Mouse (Mus musculus) spleen, adult 2 months (tissue): ENCODE results near the gene Acot3.

Experiments used
- CTCF ChIP-seq: fragments of 200-500 bp; IDR thresholded peaks from 2 replicates; pipeline ENCODE4 v1.5.1; 2011; ENCODE audit warnings: mild to moderate bottlenecking, inconsistent platforms; ENCODE audit not compliant: insufficient read depth, insufficient read length, insufficient replicate concordance; ENCODE audit errors: extremely low read depth
- POLR2A ChIP-seq: fragments of 200-500 bp; IDR thresholded peaks from 2 replicates; pipeline ENCODE4 v1.6.1; 2011; ENCODE audit warnings: low read depth, low read length, inconsistent platforms

- TF ChIP-seq POLR2A (no peak), CTCF (no peak)
These were observed 1.9 kb downstream of the Acot3 start for GRCm38 (mm10) chr12:84053679-84054391.
